Mouse (Mus musculus) heart, embryonic 12.5 days (tissue): ENCODE results near the gene Myzap. TPM values are rescaled to one million over a fixed set of nuclear protein-coding genes. Genes with fewer than 3 reads are reported as not detected.
A peak's percentile ranks its signal among the peaks of the same experiment; 100 is the strongest.

Experiments used
- ATAC-seq: fragments of 200-750 bp; cut with Nextera tagmentation; 2 replicates; pipeline ENCODE4 v1.8.0; 2017; ENCODE audit warnings: moderate TSS enrichment, moderate library complexity; ENCODE audit not compliant: insufficient number of reproducible peaks, low FRiP score
- H3K27ac ChIP-seq: fragments of 300-500 bp; sonication (generic); 2 replicates; pipeline ENCODE4 v1.5.1; 2016; ENCODE audit warnings: mild to moderate bottlenecking, moderate library complexity; ENCODE audit not compliant: poor library complexity, severe bottlenecking
- H3K27me3 ChIP-seq: fragments of 300-500 bp; sonication (generic); replicated peaks from 2 replicates; pipeline ENCODE4 v1.6.1; 2016; ENCODE audit warnings: mild to moderate bottlenecking, moderate library complexity
- H3K36me3 ChIP-seq: fragments of 300-500 bp; sonication (generic); 2 replicates; pipeline ENCODE4 v1.6.1; 2016; ENCODE audit warnings: mild to moderate bottlenecking, moderate library complexity
- H3K4me1 ChIP-seq: fragments of 300-500 bp; sonication (generic); replicated peaks from 2 replicates; pipeline ENCODE4 v1.6.1; 2016; ENCODE audit warnings: mild to moderate bottlenecking
- H3K4me2 ChIP-seq: fragments of 300-500 bp; sonication (generic); 2 replicates; pipeline ENCODE4 v1.6.1; 2016; ENCODE audit warnings: mild to moderate bottlenecking, moderate library complexity
- H3K4me3 ChIP-seq: fragments of 300-500 bp; sonication (generic); 2 replicates; pipeline ENCODE4 v1.5.1; 2016; ENCODE audit warnings: mild to moderate bottlenecking
- H3K9ac ChIP-seq: fragments of 300-500 bp; sonication (generic); 2 replicates; pipeline ENCODE4 v1.6.1; 2016; ENCODE audit warnings: mild to moderate bottlenecking, moderate library complexity
- H3K9me3 ChIP-seq: fragments of 300-500 bp; sonication (generic); replicated peaks from 2 replicates; pipeline ENCODE4 v1.6.1; 2016; ENCODE audit warnings: mild to moderate bottlenecking, moderate library complexity
- WGBS: fragments of 180-500 bp; shearing (Covaris S2); methylation state at CpG from one replicate; pipeline ENCODE4 v1.1.7; 2016; 5-methylcytosine and 5-hydroxymethylcytosine counted together
- polyA plus RNA-seq: library from polyadenylated mRNA; unstranded; fragments of >200 nt; fragmentation: Nextera tagmentation; extraction: Ambion mirVana; gene quantifications from 2 replicates; pipeline ENCODE4 v1.2.1, GENCODE M21; 2016

Gene Myzap
- polyA plus RNA-seq, 1 experiment from 2014 or later = 64.7 TPM

GRCm38 (mm10) chr9:71543443-71544222 lies 48.5 kb downstream of the Myzap start:
- Histone ChIP-seq H3K4me3 (no peak overlapping the region), H3K27me3 (no peaks in the 10 kb centered on the region), H3K9me3 (no peaks in the 10 kb centered on the region), H3K27ac (no peak overlapping the region), H3K4me1 (peaks cover 22% of the 10 kb centered on the region), H3K36me3 (peaks cover 36% of the 10 kb centered on the region), H3K9ac (no peak overlapping the region), H3K4me2 (peak overlapping the region; percentile 33; the same call in 1 of the 2 replicates)
- WGBS = 25% methylated on average over 19 of the region's 19 CpGs
- ATAC-seq = peak; percentile 67; the same call in 1 of the 2 replicates

GRCm38 (mm10) chr9:71542292-71542691 lies 49.9 kb downstream of the Myzap start:
- Histone ChIP-seq H3K4me3 (no peak overlapping the region), H3K27ac (no peak overlapping the region), H3K9me3 (no peaks in the 10 kb centered on the region), H3K4me2 (no peak overlapping the region), H3K27me3 (no peaks in the 10 kb centered on the region), H3K36me3 (peaks cover 41% of the 10 kb centered on the region), H3K4me1 (peaks cover 9% of the 10 kb centered on the region), H3K9ac (no peak overlapping the region)
- WGBS = 69% methylated on average over 5 of the region's 5 CpGs
- no peak for ATAC-seq

- Histone ChIP-seq H3K9ac (no peak overlapping the region), H3K27ac (no peak overlapping the region), H3K4me2 (no peak overlapping the region), H3K27me3 (no peaks in the 10 kb centered on the region), H3K4me3 (no peak overlapping the region), H3K36me3 (peaks cover 31% of the 10 kb centered on the region), H3K4me1 (no peaks in the 10 kb centered on the region), H3K9me3 (no peaks in the 10 kb centered on the region)
- WGBS = 74% methylated on average over 3 of the region's 3 CpGs
- no peak for ATAC-seq
These were observed 51.4 kb downstream of the Myzap start for GRCm38 (mm10) chr9:71540739-71541138.

GRCm38 (mm10) chr9:71535730-71536129 lies 56.4 kb downstream of the Myzap start:
- Histone ChIP-seq H3K9me3 (no peaks in the 10 kb centered on the region), H3K4me3 (no peak overlapping the region), H3K4me1 (no peaks in the 10 kb centered on the region), H3K27ac (no peak overlapping the region), H3K27me3 (no peaks in the 10 kb centered on the region), H3K4me2 (no peak overlapping the region), H3K36me3 (peaks cover 47% of the 10 kb centered on the region), H3K9ac (no peak overlapping the region)
- no peak for ATAC-seq
- 84% methylated on average over 5 of the region's 5 CpGs for WGBS

- Histone ChIP-seq H3K4me2 (no peak overlapping the region), H3K27me3 (no peaks in the 10 kb centered on the region), H3K36me3 (peaks cover 54% of the 10 kb centered on the region), H3K4me1 (no peaks in the 10 kb centered on the region), H3K9me3 (0 out of 2 replicates have a peak, but pooled peaks cover 4% of the 10 kb centered on the region), H3K27ac (no peak overlapping the region), H3K9ac (no peak overlapping the region), H3K4me3 (no peak overlapping the region)
- WGBS = 88% methylated on average over 2 of the region's 2 CpGs
- no peak for ATAC-seq
These were observed 57.1 kb downstream of the Myzap start for GRCm38 (mm10) chr9:71535036-71535435.

GRCm38 (mm10) chr9:71529960-71530359 lies 62.2 kb downstream of the Myzap start:
- no peaks in the 10 kb centered on the region for H3K27me3 ChIP-seq
- 0 out of 2 replicates have a peak, but pooled peaks cover 6% of the 10 kb centered on the region for H3K9me3 ChIP-seq
- no peak overlapping the region for H3K9ac ChIP-seq
- H3K4me1 ChIP-seq = no peaks in the 10 kb centered on the region
- WGBS = 72% methylated on average over 2 of the region's 2 CpGs
- peaks cover 45% of the 10 kb centered on the region for H3K36me3 ChIP-seq
- H3K27ac ChIP-seq = no peak overlapping the region
- H3K4me2 ChIP-seq = no peak overlapping the region
- ATAC-seq = no peak
- H3K4me3 ChIP-seq = no peak overlapping the region

- 80% methylated on average over 9 of the region's 9 CpGs for WGBS
- Histone ChIP-seq H3K9me3 (0 out of 2 replicates have a peak, but pooled peaks cover 6% of the 10 kb centered on the region), H3K27me3 (no peaks in the 10 kb centered on the region), H3K4me2 (no peak overlapping the region), H3K4me1 (no peaks in the 10 kb centered on the region), H3K9ac (no peak overlapping the region), H3K36me3 (peaks cover 55% of the 10 kb centered on the region), H3K4me3 (no peak overlapping the region), H3K27ac (no peak overlapping the region)
- ATAC-seq = no peak
These were observed 64.7 kb downstream of the Myzap start for GRCm38 (mm10) chr9:71527438-71527837.

GRCm38 (mm10) chr9:71523901-71524300 lies 68.3 kb downstream of the Myzap start:
- Histone ChIP-seq H3K4me2 (no peak overlapping the region), H3K36me3 (peaks cover 23% of the 10 kb centered on the region), H3K27ac (no peak overlapping the region), H3K9ac (no peak overlapping the region), H3K9me3 (no peaks in the 10 kb centered on the region), H3K4me1 (no peaks in the 10 kb centered on the region), H3K27me3 (no peaks in the 10 kb centered on the region), H3K4me3 (no peak overlapping the region)
- ATAC-seq = no peak
- 86% methylated on average over 4 of the region's 4 CpGs for WGBS

GRCm38 (mm10) chr9:71519836-71520235 lies 72.3 kb downstream of the Myzap start:
- H3K27me3 ChIP-seq = no peaks in the 10 kb centered on the region
- peaks cover 30% of the 10 kb centered on the region for H3K36me3 ChIP-seq
- H3K9me3 ChIP-seq = no peaks in the 10 kb centered on the region
- no peak for ATAC-seq
- no peak overlapping the region for H3K27ac ChIP-seq
- H3K4me3 ChIP-seq = no peak overlapping the region
- H3K4me2 ChIP-seq = no peak overlapping the region
- WGBS = 65% methylated on average over 3 of the region's 3 CpGs
- H3K4me1 ChIP-seq = peaks cover 4% of the 10 kb centered on the region; the same call in 1 of the 2 replicates
- H3K9ac ChIP-seq = no peak overlapping the region

GRCm38 (mm10) chr9:71517487-71517886 lies 74.7 kb downstream of the Myzap start:
- Histone ChIP-seq H3K9ac (no peak overlapping the region), H3K4me1 (peaks cover 4% of the 10 kb centered on the region; the same call in 1 of the 2 replicates), H3K9me3 (no peaks in the 10 kb centered on the region), H3K4me3 (no peak overlapping the region), H3K4me2 (no peak overlapping the region), H3K36me3 (peaks cover 34% of the 10 kb centered on the region), H3K27me3 (no peaks in the 10 kb centered on the region), H3K27ac (no peak overlapping the region)
- ATAC-seq = no peak
- 49% methylated on average over 4 of the region's 4 CpGs for WGBS

GRCm38 (mm10) chr9:71515862-71516261 lies 76.3 kb downstream of the Myzap start:
- WGBS = 86% methylated on average over 4 of the region's 4 CpGs
- no peak overlapping the region for H3K4me3 ChIP-seq
- H3K4me1 ChIP-seq = peaks cover 4% of the 10 kb centered on the region; the same call in 1 of the 2 replicates
- H3K36me3 ChIP-seq = peaks cover 41% of the 10 kb centered on the region
- no peaks in the 10 kb centered on the region for H3K9me3 ChIP-seq
- H3K4me2 ChIP-seq = no peak overlapping the region
- no peaks in the 10 kb centered on the region for H3K27me3 ChIP-seq
- ATAC-seq = no peak
- H3K27ac ChIP-seq = no peak overlapping the region
- no peak overlapping the region for H3K9ac ChIP-seq
